Mouse (Mus musculus) G1E (cell line): ENCODE measurements around the gene Gm28043.

ENCODE experiments used
- CTCF ChIP-seq: IDR thresholded peaks from 2 replicates; pipeline ENCODE4 v1.5.1; 2012; ENCODE audit warnings: low read depth, low read length, inconsistent platforms, mixed read lengths
- GATA1 ChIP-seq: IDR thresholded peaks from 2 replicates; pipeline ENCODE4 v1.6.1; 2012; ENCODE audit warnings: borderline replicate concordance, low read length, inconsistent platforms, mixed read lengths
- TAL1 ChIP-seq: conservative IDR thresholded peaks from 2 replicates; pipeline ENCODE4 v1.6.1; 2012; ENCODE audit warnings: low read depth, low read length, inconsistent platforms, mixed read lengths

DNA sequence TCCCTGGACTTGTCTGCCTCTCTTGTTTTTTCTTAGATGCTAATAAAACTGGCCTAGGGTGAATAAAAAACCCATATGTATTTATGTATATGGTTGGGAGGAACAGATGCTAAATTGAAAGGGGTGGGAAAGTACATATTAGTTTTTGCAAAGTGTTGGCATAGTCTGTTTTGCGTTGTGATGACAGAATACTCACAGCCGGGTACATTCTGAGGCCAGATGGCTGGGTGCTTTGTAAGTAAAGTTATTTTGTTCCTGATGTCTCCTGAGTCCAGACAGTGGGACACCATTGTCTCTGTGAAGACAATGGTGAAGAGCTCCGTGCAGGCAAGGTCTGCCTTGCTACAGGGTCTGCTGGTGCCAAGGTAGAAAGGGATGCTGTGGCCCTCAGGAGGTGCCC lies 29.9 kb upstream of the Gm28043 start:
- TF ChIP-seq CTCF (no peak), GATA1 (no peak), TAL1 (no peak)
